Mouse (Mus musculus) lung, postnatal 0 days (tissue): ENCODE data around the gene Drc1.

Experiments
- CTCF ChIP-seq: IDR thresholded peaks from 2 replicates; pipeline ENCODE4 v1.5.1; 2016; ENCODE audit warnings: antibody characterized with exemption, mild to moderate bottlenecking
- EP300 ChIP-seq: IDR thresholded peaks from 2 replicates; pipeline ENCODE4 v1.6.1; 2016; ENCODE audit warnings: antibody characterized with exemption, mild to moderate bottlenecking, control low read depth

DNA sequence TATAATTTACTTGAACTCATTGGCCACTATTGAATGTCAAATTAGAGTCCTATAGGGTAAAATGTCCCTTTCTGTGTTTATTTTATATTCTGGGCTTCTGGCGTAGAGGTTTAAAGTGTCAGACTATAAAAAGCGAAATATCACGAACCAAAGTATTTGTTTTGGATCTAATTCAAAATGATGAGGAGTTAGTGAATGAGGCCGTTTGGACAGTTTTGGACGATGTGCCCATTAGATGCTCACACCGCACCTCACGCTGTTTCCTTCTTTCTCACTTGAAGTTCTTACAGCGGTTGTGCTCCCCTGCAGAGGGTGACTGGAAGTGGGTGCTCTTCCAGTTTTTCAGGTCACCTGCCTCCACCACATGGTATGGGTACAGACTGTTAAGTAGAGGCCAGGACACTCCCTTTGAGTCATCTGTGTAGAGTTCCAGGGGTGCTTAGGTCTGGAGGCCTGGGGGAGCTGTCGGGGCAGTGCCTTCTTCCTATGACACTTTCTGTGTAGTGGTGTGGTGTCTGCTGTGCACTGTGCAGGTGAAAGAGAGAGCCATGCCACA, 35.2 kb upstream of the Drc1 start:
- TF ChIP-seq CTCF (no peak), EP300 (no peak)
